Mouse (Mus musculus): Measurements from ENCODE around the gene Rpusd1.

The Rpusd1 gene

DNA sequence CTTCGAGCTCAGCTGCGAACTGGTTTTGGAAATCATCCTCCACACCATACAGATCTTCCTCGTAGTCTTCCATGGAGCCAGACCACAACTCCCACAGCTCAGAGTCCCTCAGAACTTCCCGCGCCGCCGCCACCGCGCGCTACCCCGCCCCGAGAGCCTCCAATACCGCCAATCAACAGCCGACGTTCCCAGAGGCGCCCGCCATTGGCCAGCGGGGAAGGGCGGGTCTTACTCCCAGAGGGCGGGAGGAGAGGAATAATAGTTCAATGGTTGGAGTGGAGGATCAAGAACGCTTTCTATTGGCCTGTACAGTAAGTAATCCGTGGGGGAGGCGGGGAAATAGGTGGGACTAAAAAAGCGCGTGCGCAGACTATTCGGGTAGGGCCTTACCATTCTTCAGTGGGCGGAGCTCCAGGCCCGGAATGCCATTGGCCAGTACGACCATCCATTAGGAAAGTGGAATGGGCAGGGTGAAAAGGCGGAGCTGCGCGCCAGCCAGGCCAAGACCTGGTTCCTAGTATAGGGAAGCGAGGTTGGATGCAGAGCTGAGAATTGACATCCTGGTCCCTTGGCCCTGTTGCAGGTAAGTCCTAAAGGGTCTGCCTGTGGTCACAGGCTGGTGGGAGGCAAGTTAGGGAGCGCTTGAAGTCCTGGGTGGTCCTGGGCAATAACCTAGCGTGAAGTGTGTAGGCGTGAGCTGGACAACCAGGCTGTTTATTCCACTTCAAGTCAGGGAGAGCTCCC, at the start of gene Rpusd1, which contains the start of gene Chtf18:
Rpusd1 (plus strand) TSS at position 406 of the 744 bp plus-strand sequence.
Chtf18 (minus strand) TSS at position 155 of the 744 bp plus-strand sequence.
- DNase-seq (ENCODE audit: low read depth, low spot score): peak; percentile 99

GRCm38 (mm10) chr17:25677969-25678368, 49.5 kb upstream of the Rpusd1 start:
- no peak for DNase-seq (ENCODE audit: low read depth, low spot score)

- no peak for DNase-seq (ENCODE audit: low read depth, low spot score)
These were observed 47.7 kb upstream of the Rpusd1 start for GRCm38 (mm10) chr17:25679818-25680217.

- no peak for DNase-seq (ENCODE audit: low read depth, low spot score)
These were observed 45.8 kb upstream of the Rpusd1 start for GRCm38 (mm10) chr17:25681636-25682035.

DNA sequence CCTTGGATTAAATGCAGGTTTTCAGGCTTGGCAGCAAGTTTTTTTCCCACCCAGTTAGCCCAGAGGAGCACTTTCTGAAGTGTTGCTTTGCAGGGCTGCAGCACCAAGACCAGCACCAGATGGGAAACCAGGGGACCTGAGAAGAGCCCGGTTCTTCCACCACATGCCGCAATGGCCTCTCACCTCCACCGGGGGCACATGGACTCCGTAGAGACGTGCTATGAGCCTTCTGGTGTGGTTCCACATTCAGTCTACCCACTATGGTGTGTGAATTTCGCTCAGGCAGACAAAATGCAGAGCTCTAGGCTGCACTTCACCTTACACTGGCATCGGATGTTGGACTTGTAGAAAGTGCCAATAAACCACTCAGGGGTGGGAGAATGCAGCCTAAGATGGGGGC, 41.1 kb upstream of the Rpusd1 start:
- no peak for DNase-seq (ENCODE audit: low read depth, low spot score)

- DNase-seq (ENCODE audit: low read depth, low spot score): no peak
These were observed 38.5 kb upstream of the Rpusd1 start for GRCm38 (mm10) chr17:25688922-25689321.

DNA sequence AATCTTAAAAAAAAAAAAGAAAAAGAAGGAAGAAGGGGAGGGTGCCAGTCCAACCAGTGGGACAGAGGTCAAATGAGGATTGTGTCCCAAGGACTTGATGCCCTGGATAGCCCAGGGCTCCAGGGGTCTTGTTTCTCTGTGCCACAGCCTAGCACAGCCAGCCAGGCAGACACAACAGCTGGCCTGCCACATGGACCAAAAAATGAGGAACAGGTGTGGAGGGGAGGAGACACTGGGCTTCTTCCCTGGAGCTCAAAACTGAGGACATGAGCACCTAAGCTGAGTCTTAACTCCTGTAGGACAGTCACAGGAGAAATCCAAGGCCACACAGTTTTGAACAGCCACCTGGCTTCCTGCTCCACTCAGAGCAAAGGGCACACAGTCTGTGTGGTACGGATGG, 31.2 kb upstream of the Rpusd1 start:
- no peak for DNase-seq (ENCODE audit: low read depth, low spot score)

DNA sequence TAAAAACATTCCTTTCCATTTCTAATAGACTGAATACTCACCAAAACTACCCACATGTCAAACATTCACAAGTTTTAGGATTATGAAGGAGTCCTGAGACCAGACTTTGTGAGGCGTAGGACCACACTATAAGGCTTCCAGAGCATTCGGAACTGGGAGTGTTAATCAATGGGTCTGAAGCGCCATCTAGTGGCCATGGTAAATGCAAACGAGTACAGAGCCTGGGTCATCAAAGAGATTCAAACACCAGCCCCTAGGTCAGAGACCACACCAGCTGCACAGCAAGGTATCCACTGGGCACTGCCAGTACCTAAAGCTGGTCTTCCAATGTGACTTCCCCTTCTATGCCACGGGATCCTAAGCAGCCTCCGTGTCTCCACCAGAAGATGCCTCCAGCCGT, 29.0 kb upstream of the Rpusd1 start:
- peak; percentile 43 for DNase-seq (ENCODE audit: low read depth, low spot score)

DNA sequence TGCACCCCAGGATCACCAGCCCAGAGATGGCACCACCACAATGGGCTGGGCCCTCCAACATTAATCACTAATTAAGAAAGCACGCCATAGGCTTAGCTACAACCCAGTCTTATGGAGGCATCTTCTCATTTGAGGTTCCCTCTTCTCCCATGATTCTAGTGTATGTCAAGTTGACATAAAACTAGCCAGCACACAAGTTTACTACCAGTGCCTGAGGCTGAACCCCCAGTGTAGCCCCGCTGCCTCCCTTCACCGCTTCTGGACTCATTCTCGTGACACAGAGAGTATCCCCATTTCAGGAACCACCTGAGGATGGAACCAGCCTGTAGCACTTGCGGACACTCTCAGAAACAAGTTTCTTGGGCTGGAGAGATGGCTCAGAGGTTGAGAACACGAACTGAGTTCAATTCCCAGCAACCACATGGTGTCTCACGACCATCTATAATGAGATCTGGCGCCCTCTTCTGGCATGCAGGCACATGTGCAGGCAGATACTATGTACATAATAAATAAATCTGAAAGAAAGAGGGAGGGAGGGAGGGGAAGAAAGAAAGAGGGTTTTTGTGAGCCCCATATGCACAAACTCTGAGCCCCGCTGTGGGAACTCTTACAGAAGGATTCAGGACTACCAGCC, 26.5 kb upstream of the Rpusd1 start:
- DNase-seq (ENCODE audit: low read depth, low spot score): no peak

DNA sequence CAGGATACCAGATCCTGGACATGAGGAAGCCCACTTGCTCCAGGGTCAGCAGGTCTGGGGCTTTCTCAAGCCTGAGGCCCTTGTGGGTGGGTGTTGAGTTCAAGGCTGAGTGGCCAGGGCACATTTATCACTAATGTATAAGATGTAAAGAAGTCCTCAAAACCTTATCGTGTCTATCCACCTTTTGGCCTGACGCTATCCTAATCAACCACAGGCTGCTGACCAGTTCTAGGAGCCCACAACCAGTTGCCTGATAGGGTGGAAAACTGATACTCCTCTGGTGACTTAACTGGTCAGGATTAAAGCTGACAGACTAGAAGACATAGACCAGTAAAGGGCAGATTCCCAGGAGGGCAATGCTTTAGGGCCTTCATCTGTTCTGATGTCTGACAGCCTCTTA, 17.5 kb upstream of the Rpusd1 start:
- DNase-seq (ENCODE audit: low read depth, low spot score): no peak

DNA sequence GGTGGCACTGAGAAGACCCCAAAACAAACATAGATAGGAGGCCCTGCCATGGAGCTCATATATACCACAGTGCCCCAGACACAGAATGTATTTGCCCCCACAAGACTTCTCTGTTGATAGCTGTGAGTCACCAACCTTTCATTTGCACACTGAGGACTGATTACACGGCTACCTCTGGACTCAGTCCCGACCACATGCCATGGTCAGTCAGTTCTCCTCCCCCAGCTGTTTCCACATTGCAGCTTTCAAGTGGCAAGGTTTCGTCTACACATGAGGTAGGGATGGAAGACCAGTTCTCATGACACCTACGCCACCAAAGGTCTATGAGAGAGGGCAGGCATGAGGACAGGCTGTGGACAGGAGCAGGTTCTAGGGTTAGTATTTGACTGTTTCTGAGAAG, 16.3 kb upstream of the Rpusd1 start:
- no peak for DNase-seq (ENCODE audit: low read depth, low spot score)

DNA sequence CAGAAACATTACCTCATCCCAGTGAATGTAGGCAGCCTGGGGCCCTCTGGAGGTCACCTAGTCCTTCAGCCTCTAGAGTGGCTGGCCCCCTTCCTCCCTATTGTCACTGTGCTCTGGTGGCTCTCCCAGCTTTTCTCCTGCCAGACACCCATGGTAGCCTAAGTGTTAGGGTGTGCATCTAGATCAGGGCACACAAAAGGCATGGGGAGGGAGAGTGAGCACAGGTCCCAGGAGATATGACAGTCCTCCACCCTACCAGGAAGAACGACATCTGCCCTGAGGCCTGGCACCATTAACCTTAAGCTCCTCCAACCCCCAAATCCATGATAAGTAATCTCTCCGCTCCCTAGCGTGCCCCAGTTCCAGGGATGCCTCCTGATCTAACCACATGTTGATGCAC, 11.8 kb upstream of the Rpusd1 start:
- DNase-seq (ENCODE audit: low read depth, low spot score): no peak

GRCm38 (mm10) chr17:25716130-25716529, 11.3 kb upstream of the Rpusd1 start:
- no peak for DNase-seq (ENCODE audit: low read depth, low spot score)

GRCm38 (mm10) chr17:25716711-25717637, 10.5 kb upstream of the Rpusd1 start, which contains the start of gene Gng13:
Gene Gng13, plus strand, starts transcription at chr17:25717171.
- no peak for DNase-seq (ENCODE audit: low read depth, low spot score)

DNA sequence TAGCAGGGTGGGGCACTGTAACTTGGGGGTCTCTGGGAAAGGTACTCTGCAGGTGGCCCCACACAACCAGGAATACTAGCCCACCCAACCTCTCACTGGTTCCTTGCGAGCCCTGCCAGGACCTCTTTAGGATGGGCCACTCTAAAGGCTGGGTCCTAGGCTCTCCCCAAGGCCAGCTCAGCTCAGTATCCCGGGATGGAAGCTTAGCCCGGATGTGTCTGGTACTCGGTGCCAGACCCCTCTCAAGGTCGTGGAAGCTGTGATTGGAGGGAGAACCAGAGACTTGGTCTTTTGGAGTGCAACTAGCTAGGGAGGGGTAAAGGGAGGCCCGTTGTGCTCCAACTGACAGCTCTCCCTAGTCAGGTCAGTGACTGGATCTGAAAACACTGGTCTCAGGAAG, 9.8 kb upstream of the Rpusd1 start:
- DNase-seq (ENCODE audit: low read depth, low spot score): no peak

- no peak for DNase-seq (ENCODE audit: low read depth, low spot score)
These were observed 6.0 kb upstream of the Rpusd1 start for GRCm38 (mm10) chr17:25721476-25721875.

GRCm38 (mm10) chr17:25723470-25723869, 4.0 kb upstream of the Rpusd1 start:
- no peak for DNase-seq (ENCODE audit: low read depth, low spot score)

GRCm38 (mm10) chr17:25723919-25724318, 3.6 kb upstream of the Rpusd1 start:
- no peak for DNase-seq (ENCODE audit: low read depth, low spot score)

DNA sequence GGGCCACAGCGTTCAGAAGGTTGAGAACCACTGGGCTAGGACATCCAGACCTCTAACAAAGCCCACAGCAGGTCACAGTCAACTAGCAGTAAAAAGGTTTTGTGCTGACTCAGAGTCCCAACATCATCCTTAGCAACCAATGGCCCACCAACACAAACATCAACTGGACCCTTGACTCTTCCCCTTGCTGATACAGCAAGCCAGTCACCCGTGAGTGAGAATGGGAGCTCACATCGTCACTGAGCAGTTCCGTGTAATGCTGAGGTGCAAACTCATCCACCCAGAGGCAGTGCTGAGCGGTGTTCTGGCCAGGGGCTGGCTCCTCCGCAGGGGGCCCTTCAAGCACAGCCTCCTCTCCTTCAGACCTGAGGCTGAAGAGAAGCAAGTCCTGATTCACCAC, 2.2 kb upstream of the Rpusd1 start:
- no peak for DNase-seq (ENCODE audit: low read depth, low spot score)

DNA sequence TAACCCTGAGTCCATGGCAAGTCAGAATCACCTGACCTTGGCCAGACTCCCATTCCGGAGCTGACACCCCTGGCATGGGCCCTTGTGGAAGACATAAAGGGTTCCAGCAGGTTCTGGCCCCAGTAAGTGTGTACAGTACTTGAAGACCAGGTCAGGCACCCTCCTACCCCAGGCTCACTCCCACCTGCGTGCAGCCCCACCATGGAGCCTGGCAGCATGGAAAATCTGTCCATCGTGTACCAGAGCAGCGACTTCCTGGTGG, 470 bp downstream of the Rpusd1 start:
- DNase-seq (ENCODE audit: low read depth, low spot score): no peak

GRCm38 (mm10) chr17:25732082-25732481, 4.6 kb downstream of the Rpusd1 start:
- peak; percentile 74 for DNase-seq (ENCODE audit: low read depth, low spot score)

DNA sequence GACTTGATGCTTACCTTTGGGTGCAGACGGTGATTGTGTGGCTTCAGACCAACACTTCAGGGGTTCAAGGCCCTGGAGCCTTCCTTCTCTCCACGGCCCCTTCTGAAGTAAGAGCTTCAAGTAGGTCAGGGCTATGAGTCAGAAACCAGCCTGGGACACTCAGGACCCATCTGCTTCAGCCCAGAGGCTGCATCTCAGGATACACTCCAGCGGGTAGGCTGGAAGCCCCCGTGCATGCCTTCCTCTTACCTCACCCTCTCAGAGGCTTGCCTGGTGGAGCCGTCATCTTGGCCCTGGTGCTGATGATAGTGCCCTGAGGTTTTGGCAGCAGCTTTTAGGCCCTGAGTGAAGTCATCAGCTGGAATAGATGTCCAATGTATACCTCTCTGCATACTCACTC, 7.8 kb downstream of the Rpusd1 start:
- DNase-seq (ENCODE audit: low read depth, low spot score): no peak

Measured in skeletal muscle tissue, adult 2 months (tissue).